Comparison of ENCODE assay signal across 24 mouse cellular contexts in genomic region chr6:136769859-136770258, GRCm38 (mm10). TPM values are rescaled to one million over a fixed set of nuclear protein-coding genes. Genes with fewer than 3 reads are reported as not detected.
A peak's percentile ranks its signal among the peaks of the same experiment; 100 is the strongest.
DNase-seq lines count a peak whose midpoint lies in the region; ATAC-seq and TF ChIP-seq lines count a peak whose summit lies in the region.
"Had no signal": no experiment of that assay in that cellular context is flagged by ENCODE, and none has a peak within 500 bp of the region (broad histone marks: within the 10 kb centered on the region; RNA-seq: fewer than 3 reads in every experiment).

No protein-coding gene starts in this region.

- no peak overlapping the region for H3K9ac ChIP-seq in lung, embryonic 15.5 days
- H3K9ac ChIP-seq in stomach, embryonic 15.5 days: no peak overlapping the region
- H3K9ac ChIP-seq in stomach, postnatal 0 days (ENCODE audit: low read length): no peak overlapping the region
- no peak overlapping the region for H3K9ac ChIP-seq in intestine, embryonic 15.5 days
- H3K9ac ChIP-seq: forebrain, embryonic 15.5 days; heart, embryonic 12.5 days; heart, embryonic 15.5 days; hindbrain, embryonic 14.5 days had no signal

- H3K9me3 ChIP-seq in lung, embryonic 15.5 days: no peaks in the 10 kb centered on the region
- H3K9me3 ChIP-seq in stomach, embryonic 15.5 days: no peaks in the 10 kb centered on the region
- no peaks in the 10 kb centered on the region for H3K9me3 ChIP-seq in stomach, postnatal 0 days (ENCODE audit: control insufficient read depth, low read length)
- no peaks in the 10 kb centered on the region for H3K9me3 ChIP-seq in intestine, embryonic 15.5 days
- H3K9me3 ChIP-seq: forebrain, embryonic 15.5 days; G1E; heart, embryonic 12.5 days; heart, embryonic 15.5 days had no signal

- no peaks in the 10 kb centered on the region for H3K36me3 ChIP-seq in lung, embryonic 15.5 days
- H3K36me3 ChIP-seq in stomach, embryonic 15.5 days: no peaks in the 10 kb centered on the region
- H3K36me3 ChIP-seq in stomach, postnatal 0 days (ENCODE audit: control insufficient read depth, insufficient read depth, low read length): no peaks in the 10 kb centered on the region
- H3K36me3 ChIP-seq in intestine, embryonic 15.5 days: no peaks in the 10 kb centered on the region
- H3K36me3 ChIP-seq: forebrain, embryonic 15.5 days; G1E; heart, embryonic 12.5 days; heart, embryonic 15.5 days had no signal

- no peak for TF ChIP-seq EP300 in stomach, postnatal 0 days (optimal IDR thresholded peaks at IDR 0.05)

- peak overlapping the region; percentile 32 for H3K27ac ChIP-seq in lung, embryonic 15.5 days
- no peak overlapping the region for H3K27ac ChIP-seq in stomach, embryonic 15.5 days
- no peak overlapping the region for H3K27ac ChIP-seq in stomach, postnatal 0 days (replicated peaks)
- H3K27ac ChIP-seq in intestine, embryonic 15.5 days: no peak overlapping the region
- H3K27ac ChIP-seq: forebrain, embryonic 15.5 days; heart, embryonic 15.5 days; hindbrain, embryonic 14.5 days; hindbrain, postnatal 0 days had no signal

- no peak overlapping the region for H3K4me3 ChIP-seq in lung, embryonic 15.5 days
- H3K4me3 ChIP-seq in stomach, embryonic 15.5 days (replicated peaks): no peak overlapping the region
- no peak overlapping the region for H3K4me3 ChIP-seq in stomach, postnatal 0 days (ENCODE audit: low read depth, low read length)
- H3K4me3 ChIP-seq in intestine, embryonic 15.5 days (replicated peaks): no peak overlapping the region
- H3K4me3 ChIP-seq: forebrain, embryonic 15.5 days; heart, embryonic 12.5 days; heart, embryonic 15.5 days had no signal

- peak; percentile 59; the same call in 1 of the 2 replicates for ATAC-seq in lung, embryonic 15.5 days (ENCODE audit: borderline replicate concordance, extremely low read depth, low FRiP score, low TSS enrichment)
- 0 out of 2 replicates have a peak, but pooled peaks have one; percentile 2 for ATAC-seq in stomach, embryonic 15.5 days (ENCODE audit: insufficient read depth, low FRiP score, low read depth)
- ATAC-seq in stomach, postnatal 0 days (ENCODE audit: low FRiP score, low TSS enrichment): no peak
- ATAC-seq in intestine, embryonic 15.5 days: peak; percentile 88
- ATAC-seq: activated CD4-positive, CD25-positive, alpha-beta regulatory T cell, adult 4 months; forebrain, embryonic 15.5 days; hindbrain, postnatal 0 days had no signal

- H3K4me2 ChIP-seq in lung, embryonic 15.5 days: no peak overlapping the region
- no peak overlapping the region for H3K4me2 ChIP-seq in stomach, embryonic 15.5 days
- H3K4me2 ChIP-seq in stomach, postnatal 0 days (replicated peaks; ENCODE audit: low read depth): no peak overlapping the region
- H3K4me2 ChIP-seq in intestine, embryonic 15.5 days (replicated peaks): no peak overlapping the region
- H3K4me2 ChIP-seq: forebrain, embryonic 15.5 days; heart, embryonic 12.5 days; heart, embryonic 15.5 days; hindbrain, embryonic 14.5 days had no signal

- 60% methylated on average over 7 of the region's 7 CpGs for WGBS in lung, embryonic 15.5 days
- WGBS in stomach, embryonic 15.5 days: 75% methylated on average over 7 of the region's 7 CpGs
- 72% methylated on average over 7 of the region's 7 CpGs for WGBS in stomach, postnatal 0 days
- whole genome bisulfite sequencing in intestine, embryonic 15.5 days: 73% methylated on average over 7 of the region's 7 CpGs

- no peak for TF ChIP-seq CTCF in stomach, postnatal 0 days (IDR thresholded peaks at IDR 0.05; ENCODE audit: low read depth)

- no peaks in the 10 kb centered on the region for H3K27me3 ChIP-seq in lung, embryonic 15.5 days
- no peaks in the 10 kb centered on the region for H3K27me3 ChIP-seq in stomach, embryonic 15.5 days (replicated peaks)
- H3K27me3 ChIP-seq in stomach, postnatal 0 days (ENCODE audit: control insufficient read depth, insufficient read depth, low read length): no peaks in the 10 kb centered on the region
- H3K27me3 ChIP-seq in intestine, embryonic 15.5 days (replicated peaks): no peaks in the 10 kb centered on the region
- H3K27me3 ChIP-seq: forebrain, embryonic 15.5 days; heart, embryonic 12.5 days; heart, embryonic 15.5 days had no signal

- no peak for DNase-seq in lung, postnatal 10 days
- DNase-seq in stomach, postnatal 0 days (ENCODE audit: low spot score): no peak
- DNase-seq in kidney, postnatal 14 days: no peak
- DNase-seq in cerebellum, adult 9-11 months: no peak
- DNase-seq: adrenal gland, adult 8-10 months; adrenal gland, postnatal 25 days; B cell, adult 2 months; cerebellum, adult 11-12 months; cerebellum, adult 8-10 months; cerebellum, postnatal 14 days; gastrocnemius, postnatal 25 days; heart, postnatal 4 days had no signal

- peaks cover 16% of the 10 kb centered on the region for H3K4me1 ChIP-seq in lung, embryonic 15.5 days
- no peaks in the 10 kb centered on the region for H3K4me1 ChIP-seq in stomach, embryonic 15.5 days
- H3K4me1 ChIP-seq in stomach, postnatal 0 days (replicated peaks; ENCODE audit: control insufficient read depth, insufficient read depth): no peaks in the 10 kb centered on the region
- H3K4me1 ChIP-seq in intestine, embryonic 15.5 days (replicated peaks): 0 out of 2 replicates have a peak, but pooled peaks cover 3% of the 10 kb centered on the region
- H3K4me1 ChIP-seq: forebrain, embryonic 15.5 days; heart, embryonic 12.5 days had no signal

RNA-seq across cellular contexts. Expression of gene Gucy2c, which starts 11.7 kb away (rescaled TPM):
- 0.13 and 0.19 TPM in 2 replicates for polyA plus RNA-seq in lung, embryonic 15.5 days (2015; fragmentation: Nextera tagmentation; extraction: Ambion mirVana)
- 13.3 and 16.7 TPM in 2 replicates for polyA plus RNA-seq in stomach, embryonic 15.5 days (2015; fragmentation: Nextera tagmentation; extraction: Ambion mirVana)
- polyA plus RNA-seq in stomach, postnatal 0 days (2015; fragmentation: Nextera tagmentation; extraction: Ambion mirVana): 2.0 and 2.5 TPM in 2 replicates
- 72.4 and 75.1 TPM in 2 replicates for polyA plus RNA-seq in intestine, embryonic 15.5 days (2015; fragmentation: Nextera tagmentation; extraction: Ambion mirVana)
- polyA plus RNA-seq: activated CD4-positive, CD25-positive, alpha-beta regulatory T cell, adult 4 months; forebrain, embryonic 11.5 days; G1E; heart, embryonic 12.5 days; hindbrain, embryonic 11.5 days had no signal

RNA-seq across cellular contexts. Expression of gene Hist4h4, which starts 34.4 kb away (rescaled TPM):
- polyA plus RNA-seq in lung, embryonic 15.5 days (2015; fragmentation: Nextera tagmentation; extraction: Ambion mirVana): 0.81 and 0.89 TPM in 2 replicates
- 0.49 and 0.72 TPM in 2 replicates for polyA plus RNA-seq in stomach, embryonic 15.5 days (2015; fragmentation: Nextera tagmentation; extraction: Ambion mirVana)
- polyA plus RNA-seq in stomach, postnatal 0 days (2015; fragmentation: Nextera tagmentation; extraction: Ambion mirVana): 0.59 and 0.68 TPM in 2 replicates
- polyA plus RNA-seq in intestine, embryonic 15.5 days (2015; fragmentation: Nextera tagmentation; extraction: Ambion mirVana): 0.40 and 0.49 TPM in 2 replicates

RNA-seq across cellular contexts. Expression of gene H2afj, which starts 38.2 kb away (rescaled TPM):
- polyA plus RNA-seq in lung, embryonic 15.5 days (2015; fragmentation: Nextera tagmentation; extraction: Ambion mirVana): 121 and 124 TPM in 2 replicates
- polyA plus RNA-seq in stomach, embryonic 15.5 days (2015; fragmentation: Nextera tagmentation; extraction: Ambion mirVana): 166 and 190 TPM in 2 replicates
- 439 and 445 TPM in 2 replicates for polyA plus RNA-seq in stomach, postnatal 0 days (2015; fragmentation: Nextera tagmentation; extraction: Ambion mirVana)
- polyA plus RNA-seq in intestine, embryonic 15.5 days (2015; fragmentation: Nextera tagmentation; extraction: Ambion mirVana): 199 and 202 TPM in 2 replicates

RNA-seq across cellular contexts. Expression of gene BC049715, which starts 57.6 kb away (rescaled TPM):
- 2.0 and 2.1 TPM in 2 replicates for polyA plus RNA-seq in lung, embryonic 15.5 days (2015; fragmentation: Nextera tagmentation; extraction: Ambion mirVana)
- polyA plus RNA-seq in stomach, embryonic 15.5 days (2015; fragmentation: Nextera tagmentation; extraction: Ambion mirVana): 1.2 and 1.5 TPM in 2 replicates
- polyA plus RNA-seq in stomach, postnatal 0 days (2015; fragmentation: Nextera tagmentation; extraction: Ambion mirVana): 0.46 and 0.96 TPM in 2 replicates
- polyA plus RNA-seq in intestine, embryonic 15.5 days (2015; fragmentation: Nextera tagmentation; extraction: Ambion mirVana): 0.82 and 1.3 TPM in 2 replicates

RNA-seq across cellular contexts. Expression of gene Wbp11, which starts 58.2 kb away (rescaled TPM):
- 97.8 and 101 TPM in 2 replicates for polyA plus RNA-seq in lung, embryonic 15.5 days (2015; fragmentation: Nextera tagmentation; extraction: Ambion mirVana)
- polyA plus RNA-seq in stomach, embryonic 15.5 days (2015; fragmentation: Nextera tagmentation; extraction: Ambion mirVana): 83.7 and 93.7 TPM in 2 replicates
- polyA plus RNA-seq in stomach, postnatal 0 days (2015; fragmentation: Nextera tagmentation; extraction: Ambion mirVana): 39.8 and 42.8 TPM in 2 replicates
- polyA plus RNA-seq in intestine, embryonic 15.5 days (2015; fragmentation: Nextera tagmentation; extraction: Ambion mirVana): 85.1 and 92.7 TPM in 2 replicates
